Mouse (Mus musculus) G1E (cell line): ENCODE data around the gene Trim8. TPM values are rescaled to one million over a fixed set of nuclear protein-coding genes. Genes with fewer than 3 reads are reported as not detected.

ENCODE experiments used
- ATAC-seq: 2 replicates; pipeline ENCODE4 v1.8.0; 2016; ENCODE audit warnings: mild to moderate bottlenecking; ENCODE audit not compliant: insufficient number of reproducible peaks, poor library complexity, low FRiP score, severe bottlenecking; ENCODE audit errors: extremely low read depth
- DNase-seq: peaks from one replicate; pipeline ENCODE4 v3.0.0; 2012; ENCODE audit warnings: low spot score
- H3K27me3 ChIP-seq: 2 replicates; pipeline ENCODE4 v1.6.1; 2012; ENCODE audit warnings: mild to moderate bottlenecking, low read length, inconsistent platforms; ENCODE audit not compliant: insufficient read depth
- H3K36me3 ChIP-seq: replicated peaks from 2 replicates; pipeline ENCODE3; 2012; ENCODE audit warnings: mild to moderate bottlenecking, inconsistent platforms
- H3K4me1 ChIP-seq: 2 replicates; pipeline ENCODE4 v1.6.1; 2012; ENCODE audit warnings: low read depth, low read length, inconsistent platforms, mixed read lengths; ENCODE audit not compliant: insufficient read depth
- H3K4me3 ChIP-seq: 2 replicates; pipeline ENCODE4 v1.5.1; 2012; ENCODE audit warnings: low read depth, mild to moderate bottlenecking, inconsistent platforms, low read length, moderate library complexity, mixed read lengths
- H3K9me3 ChIP-seq: replicated peaks from 2 replicates; pipeline ENCODE4 v1.6.1; 2012; ENCODE audit warnings: inconsistent platforms
- CTCF ChIP-seq: IDR thresholded peaks from 2 replicates; pipeline ENCODE4 v1.5.1; 2012; ENCODE audit warnings: low read depth, low read length, inconsistent platforms, mixed read lengths
- GATA1 ChIP-seq: IDR thresholded peaks from 2 replicates; pipeline ENCODE4 v1.6.1; 2012; ENCODE audit warnings: borderline replicate concordance, low read length, inconsistent platforms, mixed read lengths
- GATA2 ChIP-seq: IDR thresholded peaks from 2 replicates; pipeline ENCODE4 v1.6.1; 2012; ENCODE audit warnings: low read depth, low read length, inconsistent platforms, borderline replicate concordance
- POLR2AphosphoS5 ChIP-seq: IDR thresholded peaks from 2 replicates; pipeline ENCODE4 v1.6.1; 2012; ENCODE audit warnings: low read depth, low read length, inconsistent platforms; ENCODE audit not compliant: insufficient replicate concordance
- TAL1 ChIP-seq: conservative IDR thresholded peaks from 2 replicates; pipeline ENCODE4 v1.6.1; 2012; ENCODE audit warnings: low read depth, low read length, inconsistent platforms, mixed read lengths
- polyA plus RNA-seq: library from polyadenylated mRNA; stranded (reverse); fragments of >175 nt; gene quantifications from 2 replicates; pipeline ENCODE4 v1.2.3, GENCODE M21; 2012
- total RNA-seq, 2 experiments: library from RNA; stranded (forward) in 1 of 2; stranded (reverse) in 1 of 2; fragments of 200-1000 nt in 1 of 2; fragments of >200 nt in 1 of 2; fragmentation: Nextera tagmentation in 1 of 2; gene quantifications; 2 replicates each; pipeline ENCODE4 v1.2.3; 2014 to 2017

The Trim8 gene
- total and polyA plus RNA-seq, 3 experiments = 20.3 to 66.0 (median 22.7) TPM

GRCm38 (mm10) chr19:46507806-46508205, 6.3 kb downstream of the Trim8 start:
- H3K27me3 ChIP-seq = no peaks in the 10 kb centered on the region
- H3K4me1 ChIP-seq = peaks cover 86% of the 10 kb centered on the region
- H3K36me3 ChIP-seq = peaks cover 88% of the 10 kb centered on the region
- TF ChIP-seq CTCF (no peak), TAL1 (no peak), POLR2AphosphoS5 (no peak), GATA2 (no peak), GATA1 (no peak)
- no peak for ATAC-seq
- H3K9me3 ChIP-seq = no peaks in the 10 kb centered on the region
- no peak overlapping the region for H3K4me3 ChIP-seq
- DNase-seq = no peak

GRCm38 (mm10) chr19:46508738-46509137, 7.2 kb downstream of the Trim8 start:
- Histone ChIP-seq H3K4me3 (no peak overlapping the region), H3K4me1 (peaks cover 83% of the 10 kb centered on the region), H3K27me3 (no peaks in the 10 kb centered on the region), H3K36me3 (peaks cover 94% of the 10 kb centered on the region), H3K9me3 (no peaks in the 10 kb centered on the region)
- TF ChIP-seq GATA2 (no peak), GATA1 (no peak), CTCF (no peak), TAL1 (no peak), POLR2AphosphoS5 (no peak)
- ATAC-seq = no peak
- DNase-seq = no peak

GRCm38 (mm10) chr19:46509202-46509601, 7.7 kb downstream of the Trim8 start:
- Histone ChIP-seq H3K4me3 (no peak overlapping the region), H3K4me1 (peaks cover 81% of the 10 kb centered on the region), H3K36me3 (peaks cover 98% of the 10 kb centered on the region), H3K27me3 (no peaks in the 10 kb centered on the region), H3K9me3 (no peaks in the 10 kb centered on the region)
- no peak for ATAC-seq
- TF ChIP-seq GATA2 (no peak), POLR2AphosphoS5 (no peak), TAL1 (no peak), CTCF (no peak), GATA1 (no peak)
- no peak for DNase-seq

GRCm38 (mm10) chr19:46509736-46510135, 8.2 kb downstream of the Trim8 start:
- ATAC-seq (no peak), DNase-seq (no peak)
- Histone ChIP-seq H3K27me3 (no peaks in the 10 kb centered on the region), H3K4me1 (peaks cover 80% of the 10 kb centered on the region), H3K36me3 (peaks cover 99% of the 10 kb centered on the region), H3K9me3 (no peaks in the 10 kb centered on the region), H3K4me3 (no peak overlapping the region)
- TF ChIP-seq CTCF (no peak), TAL1 (no peak), POLR2AphosphoS5 (no peak), GATA1 (no peak), GATA2 (no peak)

GRCm38 (mm10) chr19:46510401-46510800, 8.9 kb downstream of the Trim8 start:
- no peak for ATAC-seq
- DNase-seq = no peak
- TF ChIP-seq TAL1 (no peak), GATA2 (no peak), CTCF (no peak), GATA1 (no peak), POLR2AphosphoS5 (no peak)
- Histone ChIP-seq H3K4me3 (no peak overlapping the region), H3K9me3 (no peaks in the 10 kb centered on the region), H3K4me1 (peaks cover 75% of the 10 kb centered on the region), H3K27me3 (no peaks in the 10 kb centered on the region), H3K36me3 (peaks cover 99% of the 10 kb centered on the region)

GRCm38 (mm10) chr19:46510824-46511223, 9.3 kb downstream of the Trim8 start:
- Histone ChIP-seq H3K36me3 (peaks cover 99% of the 10 kb centered on the region), H3K27me3 (no peaks in the 10 kb centered on the region), H3K4me3 (no peak overlapping the region), H3K9me3 (no peaks in the 10 kb centered on the region), H3K4me1 (peaks cover 72% of the 10 kb centered on the region)
- DNase-seq (peak; percentile 65), ATAC-seq (peak; percentile 61; the same call in 1 of the 2 replicates)
- TF ChIP-seq CTCF (peak; percentile 54; the same call in 1 of the 2 replicates), POLR2AphosphoS5 (no peak)
